Mouse (Mus musculus): ENCODE measurements at regions not wholly inside any gene's neighbourhood (a gene's known extent, or its start where the extent isn't known, plus 50 kb on each side); places are given as distances from the start of the nearest gene placed in this dataset.

GRCm38 (mm10) chr14:47862556-47862955 is 214.3 kb downstream of the Ktn1 start:
- no peak for DNase-seq

DNA sequence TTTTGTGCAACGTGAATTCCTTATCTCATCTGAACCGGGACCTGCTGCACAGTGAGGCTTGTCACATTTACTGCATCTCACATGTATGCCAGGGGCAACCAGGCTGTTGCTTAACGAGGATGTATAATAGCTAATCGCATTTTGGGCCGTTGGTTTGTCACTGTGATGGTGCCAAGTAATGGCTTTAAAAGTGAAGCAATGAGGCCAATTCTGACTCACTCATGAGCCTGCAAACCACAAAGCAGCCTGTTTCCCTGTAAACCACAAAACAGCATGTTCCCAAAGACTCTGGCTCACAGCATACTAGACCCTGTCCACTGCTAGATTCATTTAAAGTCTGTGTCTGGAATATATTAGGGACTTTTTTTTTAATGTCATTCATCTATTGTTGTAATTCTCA is 214.8 kb downstream of the Ktn1 start:
- peak; percentile 5 to 34 for DNase-seq

DNA sequence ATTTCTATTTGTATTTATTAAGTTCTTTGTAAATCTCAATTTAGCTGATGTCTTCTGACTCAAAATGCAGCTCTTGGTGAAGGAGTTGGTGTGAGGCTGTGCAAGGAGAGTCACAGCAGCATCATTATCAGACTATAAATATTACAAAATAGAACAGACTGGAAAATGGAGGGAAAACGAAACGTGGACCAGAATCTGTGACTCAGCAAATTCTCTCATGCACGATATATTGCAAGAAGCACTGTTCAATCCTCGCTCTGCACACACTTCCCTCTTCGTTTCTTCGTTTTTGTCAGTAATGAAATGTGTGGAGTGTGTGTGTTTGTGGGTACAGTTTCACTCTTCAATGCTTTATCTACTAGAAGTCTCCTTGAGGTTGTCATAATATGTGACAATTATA is 215.5 kb downstream of the Ktn1 start:
- DNase-seq = no peak

DNA sequence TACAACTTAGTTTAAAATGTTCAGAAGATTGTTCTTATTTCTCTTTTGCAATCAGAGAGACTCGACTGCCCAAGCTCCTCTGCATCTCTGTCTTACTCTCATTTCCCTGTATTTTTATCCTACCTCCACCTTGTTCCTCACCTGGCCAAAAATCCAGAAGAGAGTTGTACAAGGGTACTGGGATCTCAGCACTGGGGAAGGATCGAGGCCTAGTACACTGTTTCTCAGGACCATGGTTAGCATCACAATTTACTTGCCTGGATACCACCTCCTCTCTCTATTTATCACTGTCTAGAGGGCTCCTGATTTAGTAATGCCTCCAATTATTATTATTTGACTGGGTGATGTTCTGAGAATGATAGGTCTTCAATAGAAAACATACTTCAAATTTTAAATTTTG is 218.8 kb downstream of the Ktn1 start:
- DNase-seq = no peak

GRCm38 (mm10) chr14:47868258-47868780 is 220.1 kb downstream of the Ktn1 start:
- no peak for DNase-seq

DNA sequence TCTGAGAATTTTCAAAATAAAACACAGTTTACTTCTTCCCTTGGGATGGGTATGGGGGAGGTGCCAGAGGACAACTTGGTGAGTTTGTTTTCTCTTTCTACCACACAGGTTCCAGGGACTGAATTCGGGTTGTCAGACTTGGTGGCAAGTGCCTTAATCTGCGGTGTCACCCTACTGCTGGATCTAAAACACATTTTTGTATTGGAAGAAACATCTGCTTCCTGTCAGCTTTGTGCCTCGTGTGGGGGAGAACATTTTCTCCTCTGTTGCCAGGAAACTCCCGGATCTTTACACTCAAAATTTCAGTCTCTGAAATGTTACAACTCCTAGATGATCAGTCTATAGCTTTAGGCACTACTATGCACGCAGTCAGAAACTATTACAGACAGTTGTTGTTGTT is 228.3 kb downstream of the Ktn1 start:
- DNase-seq = no peak

DNA sequence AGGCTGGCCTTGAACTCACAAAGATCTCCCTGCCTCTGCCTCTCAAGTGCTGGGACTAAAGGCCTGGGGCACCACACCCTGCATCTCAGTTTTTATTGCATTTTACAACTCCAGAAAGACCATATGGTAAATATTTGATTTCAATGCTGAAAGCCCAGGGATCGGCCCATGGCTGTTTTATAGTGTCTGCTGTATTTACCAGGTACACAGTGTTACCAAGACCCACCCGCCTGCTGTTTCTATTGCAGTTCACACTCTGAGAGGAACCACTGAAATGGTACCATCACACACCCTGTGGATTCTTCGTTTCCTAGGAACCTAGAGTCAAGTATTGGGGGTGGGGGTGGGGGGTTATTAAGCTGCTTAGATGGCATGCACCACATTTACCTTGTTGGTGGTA is 228.9 kb downstream of the Ktn1 start:
- DNase-seq = no peak

DNA sequence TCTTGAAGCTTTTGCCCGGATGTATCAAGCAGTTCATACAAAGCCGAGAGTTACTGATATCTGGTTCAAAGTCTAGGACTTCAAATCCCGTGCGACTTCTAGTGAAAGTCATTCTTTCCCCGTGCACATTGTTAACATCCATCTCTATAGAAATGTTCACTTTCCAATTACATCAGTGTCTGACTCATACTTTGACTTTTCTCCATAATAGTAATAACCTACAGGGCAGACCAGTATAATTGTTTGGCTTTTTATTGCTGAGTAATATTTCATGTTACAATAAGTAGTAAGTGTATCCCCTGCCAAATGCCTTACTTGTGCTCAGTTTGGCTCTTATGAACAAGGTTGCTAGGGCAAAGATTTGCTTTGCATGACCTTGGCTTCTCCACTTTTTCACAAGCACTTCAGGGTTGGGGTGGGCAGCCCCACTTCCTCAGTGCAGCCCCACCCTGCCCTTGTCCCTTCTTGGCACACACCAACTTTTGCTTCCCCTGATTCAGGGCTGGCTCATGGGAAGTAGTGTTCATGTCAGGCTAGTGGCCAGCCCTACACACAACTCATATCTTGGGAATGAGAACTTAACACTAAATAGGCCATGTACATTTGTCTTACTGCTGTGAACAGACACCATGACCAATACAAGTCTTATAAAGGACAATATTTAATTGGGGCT is 229.7 kb downstream of the Ktn1 start:
- DNase-seq = no peak

GRCm38 (mm10) chr14:47885326-47885725 is 235.3 kb upstream of the Peli2 start:
- DNase-seq = no peak

DNA sequence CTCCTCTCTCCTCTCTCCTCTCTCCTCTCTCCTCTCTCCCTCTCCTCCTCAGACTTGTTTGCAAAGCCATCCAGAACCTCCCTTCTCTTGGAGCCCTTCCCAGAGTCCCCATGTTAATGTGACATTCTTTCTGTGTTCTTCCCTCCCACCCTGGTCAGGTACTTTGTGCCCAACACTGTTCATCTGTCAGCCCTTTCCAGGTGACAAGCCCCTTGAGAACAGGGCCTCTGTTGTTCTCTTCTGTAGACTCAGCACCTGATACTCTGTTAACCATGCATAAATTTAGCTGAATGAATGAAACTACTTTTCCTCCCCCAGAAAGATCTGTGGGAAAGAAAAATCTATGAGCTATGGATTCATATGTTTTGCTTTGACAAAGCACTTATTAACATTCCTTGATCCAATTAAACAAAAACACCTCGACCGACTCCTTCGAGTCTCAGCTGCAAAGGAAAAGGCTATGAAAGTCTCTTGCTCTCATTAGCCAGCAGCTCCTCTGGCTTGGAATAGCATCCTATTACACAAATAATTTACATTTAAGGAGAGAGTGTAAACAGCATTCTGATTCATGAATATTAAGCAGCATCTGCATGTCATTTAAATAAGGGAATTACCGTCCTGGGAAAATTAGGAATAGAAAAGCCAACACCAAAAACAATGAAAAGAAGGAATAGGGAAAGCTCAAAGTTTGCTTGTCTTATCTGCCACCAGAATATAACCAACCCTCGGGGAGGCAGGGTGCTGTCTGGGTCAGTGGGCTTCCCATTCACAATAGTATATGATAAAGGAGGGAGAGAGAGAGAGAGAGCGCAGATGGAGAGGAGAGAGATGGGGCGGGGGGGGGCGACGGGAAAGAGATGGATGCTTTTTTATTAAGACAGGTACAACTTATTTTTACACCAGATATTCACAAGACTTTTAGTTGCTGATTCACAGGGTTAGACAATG is 230.1 kb upstream of the Peli2 start:
- DNase-seq = no peak

- no peak for DNase-seq
Observed at GRCm38 (mm10) chr14:47896581-47896980, 224.0 kb upstream of the Peli2 start.

DNA sequence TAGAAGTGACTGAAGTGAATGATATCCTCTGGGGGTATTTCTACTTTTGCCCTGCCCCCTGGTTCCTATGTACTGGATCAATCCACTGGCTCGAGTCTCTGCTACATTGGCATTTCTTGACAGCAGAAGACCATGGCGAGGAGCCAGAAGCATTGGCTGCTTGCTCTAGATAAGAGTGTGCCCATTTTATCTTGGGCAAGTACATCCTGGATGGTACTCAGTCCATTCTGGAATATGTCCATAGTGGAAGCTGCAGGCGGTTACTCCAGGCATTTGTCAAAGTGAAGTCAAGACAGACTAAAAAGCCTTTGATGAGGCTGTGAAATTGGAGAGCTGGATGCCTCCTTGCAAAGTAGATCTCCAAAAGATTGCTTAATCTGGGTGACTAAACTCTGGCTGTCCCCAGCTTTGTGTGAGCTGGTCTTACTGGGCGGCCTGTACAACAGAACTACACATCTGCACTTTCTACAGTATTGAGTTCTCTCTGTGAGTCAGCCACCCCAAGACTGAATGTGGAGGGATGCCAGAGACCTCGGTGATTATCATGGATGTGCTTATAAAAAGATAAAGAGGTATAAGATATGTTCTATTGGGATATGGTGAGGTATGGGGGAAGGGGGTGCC is 222.6 kb upstream of the Peli2 start:
- no peak for DNase-seq

DNA sequence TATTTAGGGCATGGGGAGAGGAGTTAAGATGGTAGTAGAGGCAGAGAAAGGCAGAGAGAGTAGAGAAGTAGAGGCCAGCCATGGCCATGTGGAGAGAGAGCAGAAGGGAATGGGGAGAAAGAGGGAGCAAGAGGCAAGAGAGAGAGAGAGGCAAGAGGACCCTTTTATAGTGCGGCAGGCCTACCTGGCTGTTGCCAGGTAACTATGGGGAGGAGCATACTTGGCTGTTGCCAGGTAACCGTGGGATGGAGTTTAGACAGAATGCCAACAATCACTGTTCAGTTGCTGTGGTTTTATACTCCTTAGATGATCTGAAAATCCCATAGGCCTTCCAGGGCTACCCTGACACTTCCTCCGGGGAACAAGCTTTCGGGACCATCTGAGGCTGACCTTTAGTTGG is 222.0 kb upstream of the Peli2 start:
- no peak for DNase-seq

DNA sequence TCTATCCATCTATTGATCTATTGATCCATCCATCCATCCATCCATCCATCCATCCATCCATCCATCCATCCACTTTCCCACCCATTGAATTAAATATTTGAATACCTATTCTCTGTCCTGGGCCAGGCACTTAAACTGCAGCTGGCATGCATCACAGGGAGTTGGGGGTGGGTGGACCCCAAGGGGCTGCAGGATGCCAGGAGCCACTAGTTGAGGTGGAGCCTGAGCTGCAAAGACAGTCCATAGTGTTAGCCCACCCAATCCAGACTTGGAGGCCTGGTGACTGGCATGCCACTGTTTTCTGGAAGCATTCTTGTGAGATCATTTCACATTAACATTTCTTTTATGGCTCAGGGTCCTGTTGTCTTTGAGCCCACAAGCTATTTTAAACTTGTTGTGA is 215.3 kb upstream of the Peli2 start:
- no peak for DNase-seq

DNA sequence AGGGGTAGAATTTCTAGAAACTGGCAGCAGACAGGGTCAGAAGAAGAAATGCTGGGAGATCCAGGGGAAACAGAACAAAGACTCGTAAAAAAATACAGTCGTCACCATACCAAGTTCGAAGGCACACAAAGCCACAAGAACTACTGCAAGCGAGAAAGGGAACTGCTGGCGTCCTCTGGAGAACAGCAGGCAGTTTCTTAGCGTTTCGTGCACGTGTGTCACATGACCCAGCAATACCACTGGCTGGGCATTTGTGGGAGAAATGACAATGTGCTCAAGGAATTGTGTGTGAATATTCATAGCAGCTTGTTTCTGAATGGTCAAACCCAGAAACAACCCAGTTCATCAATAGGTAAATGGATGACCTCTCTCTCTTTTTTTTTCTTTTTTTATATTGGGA is 211.5 kb upstream of the Peli2 start:
- no peak for DNase-seq

- DNase-seq = no peak
Observed at GRCm38 (mm10) chr14:47910741-47911295, 209.8 kb upstream of the Peli2 start.

DNA sequence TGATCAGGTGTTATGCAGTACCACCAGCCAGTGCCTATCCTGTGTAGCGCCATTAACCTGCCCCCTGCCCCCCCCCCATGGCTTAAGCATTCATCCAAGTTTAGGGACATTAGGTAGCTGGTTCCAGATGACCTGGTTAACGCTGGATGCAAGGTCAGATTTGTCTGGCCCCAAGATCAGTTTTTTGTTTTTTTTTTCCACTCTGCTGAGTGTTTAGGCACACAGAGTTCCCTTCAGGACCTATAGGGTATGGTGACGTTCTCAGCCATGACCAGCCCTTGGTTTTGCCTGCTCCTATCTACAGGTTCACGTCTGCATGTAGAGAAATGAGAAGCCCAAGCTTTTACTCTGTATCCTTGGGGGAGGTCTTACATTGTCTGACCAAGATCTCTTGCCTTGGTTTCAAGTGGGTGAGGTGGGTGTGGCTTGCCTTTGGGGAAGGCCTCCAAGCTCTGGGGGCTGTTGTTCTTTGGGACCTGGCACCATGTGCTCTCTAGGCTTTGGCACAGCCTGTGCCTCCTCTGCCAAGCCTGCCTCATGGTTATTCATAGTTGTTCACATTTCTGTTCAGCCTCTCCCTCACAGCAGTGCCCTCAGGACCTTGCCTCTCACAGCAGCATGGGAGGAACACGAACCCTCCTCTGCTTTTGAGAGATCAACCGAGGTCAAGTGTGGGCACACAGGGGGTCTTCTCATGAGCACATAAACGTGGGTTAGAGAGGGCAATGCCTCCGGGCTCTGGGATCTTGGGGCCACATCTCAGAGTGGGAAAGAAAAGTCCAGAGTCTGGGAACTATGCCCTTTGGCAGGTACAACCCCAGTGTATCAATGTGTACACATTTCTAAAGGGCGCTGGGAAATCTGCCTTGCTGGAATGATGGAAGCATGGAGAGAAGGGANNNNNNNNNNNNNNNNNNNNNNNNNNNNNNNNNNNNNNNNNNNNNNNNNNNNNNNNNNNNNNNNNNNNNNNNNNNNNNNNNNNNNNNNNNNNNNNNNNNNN is 208.8 kb upstream of the Peli2 start:
- DNase-seq = no peak

DNA sequence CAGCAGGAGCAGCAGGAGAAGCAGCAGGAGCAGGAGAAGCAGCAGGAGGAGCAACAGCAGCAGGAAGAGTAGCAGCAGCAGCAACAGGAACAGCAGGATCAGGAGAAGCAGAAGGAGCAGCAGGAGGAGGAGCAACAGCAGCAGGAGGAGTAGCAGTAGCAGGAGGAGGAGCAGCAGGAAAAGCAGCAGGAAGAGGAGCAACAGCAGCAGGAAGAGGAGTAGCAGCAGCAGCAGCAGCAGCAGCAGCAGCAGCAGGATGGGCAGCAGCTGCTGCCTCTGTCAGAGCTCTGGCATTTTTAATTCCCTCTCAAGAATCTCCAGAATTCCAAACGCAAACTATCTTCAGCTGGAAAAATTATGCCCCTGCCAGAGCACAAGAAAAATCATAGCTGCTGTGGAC is 205.0 kb upstream of the Peli2 start:
- no peak for DNase-seq

DNA sequence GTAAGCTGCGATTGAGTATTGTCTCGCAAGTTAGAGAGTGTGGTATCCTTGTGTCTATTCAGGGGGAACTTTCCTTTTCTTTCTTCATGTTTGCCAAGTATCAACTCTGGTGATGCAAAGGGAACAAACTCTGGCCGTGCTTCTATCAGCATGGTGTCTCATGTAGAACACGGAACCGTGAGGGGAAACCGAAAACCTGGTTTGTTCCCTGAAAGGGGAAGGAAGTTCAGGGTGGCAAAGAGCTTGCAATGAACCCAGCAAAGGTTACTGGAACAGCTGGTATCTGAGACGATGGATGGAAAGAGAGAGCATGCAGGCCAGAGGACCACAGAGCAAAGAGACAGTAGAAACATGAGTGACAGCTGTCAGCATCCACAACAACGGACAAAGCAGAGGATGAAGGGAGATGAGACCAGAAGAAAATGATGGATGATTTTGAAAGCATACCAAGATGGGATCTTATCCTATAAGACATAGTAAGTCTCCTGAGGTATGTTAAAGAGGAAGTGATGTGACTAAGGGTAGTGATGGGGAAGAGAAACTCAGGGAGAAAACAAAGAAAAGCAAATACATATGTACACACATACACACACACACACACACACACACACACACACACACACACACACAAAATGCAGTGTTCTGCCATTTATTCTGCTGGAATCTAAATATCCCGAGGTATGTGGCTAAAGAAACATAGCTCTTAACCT is 199.8 kb upstream of the Peli2 start:
- DNase-seq = peak in 1 of 2 experiments; percentile 23

GRCm38 (mm10) chr14:47921811-47922277 is 198.8 kb upstream of the Peli2 start:
- no peak for DNase-seq

DNA sequence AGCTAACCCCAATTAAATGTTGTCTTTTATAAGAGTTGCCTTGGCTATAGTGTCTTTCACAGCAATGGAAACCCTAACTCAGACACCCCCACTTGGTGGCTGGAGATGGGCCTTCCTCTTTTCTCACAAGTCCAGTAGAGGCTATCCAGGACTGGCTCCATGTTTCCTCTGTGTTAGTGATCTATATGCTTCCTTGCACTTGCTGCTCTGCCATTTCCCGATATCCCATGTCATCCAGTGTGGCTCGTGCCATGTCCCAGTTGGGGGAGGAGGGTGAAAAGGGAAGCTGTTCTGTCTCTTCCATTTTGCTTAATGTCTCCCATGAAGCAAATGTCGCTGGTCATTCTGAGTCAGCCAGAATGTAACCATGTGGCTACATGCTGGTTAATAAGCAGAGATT is 194.2 kb upstream of the Peli2 start:
- no peak for DNase-seq
